Mouse (Mus musculus): ENCODE results near the gene Plcb1. TPM values are rescaled to one million over a fixed set of nuclear protein-coding genes. Genes with fewer than 3 reads are reported as not detected.

Gene Plcb1
- polyA plus RNA-seq, 1 experiment from 2014 or later, result 4.6 TPM

- Histone ChIP-seq H3K27ac (ENCODE audit: low read length) (no peak overlapping the region), H3K4me1 (ENCODE audit: control insufficient read depth, low read depth, low read length) (no peaks in the 10 kb centered on the region; the same call in 1 of the 2 replicates)
These were observed 654.0 kb downstream of the Plcb1 start for GRCm38 (mm10) chr2:135439546-135440517.

DNA sequence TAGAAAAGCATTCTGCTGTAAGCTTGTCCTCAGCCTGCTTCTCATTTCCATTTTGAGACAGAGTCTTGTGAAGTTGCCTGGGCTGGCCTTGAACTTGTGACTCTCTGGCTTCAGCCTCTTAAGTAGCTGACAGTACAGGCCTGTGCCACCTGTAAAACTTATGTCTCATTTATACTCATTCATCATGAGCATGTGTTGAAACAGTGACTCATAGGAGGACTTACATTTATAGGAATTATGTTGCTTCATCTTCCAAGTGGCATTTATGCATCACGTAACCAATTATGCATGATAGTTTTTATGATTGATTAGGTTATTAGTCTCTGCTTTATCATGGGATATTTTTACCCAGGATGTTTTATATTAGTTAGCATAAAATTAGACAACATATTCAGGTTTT, 667.7 kb downstream of the Plcb1 start:
- Histone ChIP-seq H3K36me3 (ENCODE audit: control insufficient read depth, insufficient read depth) (no peaks in the 10 kb centered on the region), H3K4me1 (ENCODE audit: control insufficient read depth, low read depth, low read length) (no peaks in the 10 kb centered on the region), H3K27ac (ENCODE audit: low read length) (no peak overlapping the region), H3K4me2 (ENCODE audit: low read depth, low read length) (no peak overlapping the region), H3K9me3 (replicated peaks; ENCODE audit: control insufficient read depth, low read length) (no peaks in the 10 kb centered on the region), H3K9ac (ENCODE audit: low read depth, low read length) (no peak overlapping the region), H3K4me3 (ENCODE audit: low read depth, low read length) (no peak overlapping the region), H3K27me3 (ENCODE audit: control insufficient read depth, insufficient read depth, low read depth, low read length) (no peaks in the 10 kb centered on the region)
- no peak for ATAC-seq (ENCODE audit: low read depth)
- WGBS (ENCODE audit: insufficient replicate concordance), result 63% methylated on average over 1 of the region's 1 CpGs

More at GRCm38 (mm10) chr2:135439546-135440517, 654.0 kb downstream of the Plcb1 start:
- H3K27me3 ChIP-seq (ENCODE audit: control insufficient read depth, insufficient read depth, low read depth, low read length), result no peaks in the 10 kb centered on the region
- no peak overlapping the region for H3K9ac ChIP-seq (ENCODE audit: low read depth, low read length)
- no peak for ATAC-seq (ENCODE audit: low read depth)
- H3K36me3 ChIP-seq (ENCODE audit: control insufficient read depth, insufficient read depth), result no peaks in the 10 kb centered on the region
- H3K4me3 ChIP-seq (ENCODE audit: low read depth, low read length), result no peak overlapping the region; the same call in 1 of the 2 replicates
- H3K9me3 ChIP-seq (replicated peaks; ENCODE audit: control insufficient read depth, low read length), result no peaks in the 10 kb centered on the region
- WGBS (ENCODE audit: insufficient replicate concordance), result 10% methylated on average over 7 of the region's 7 CpGs
- no peak overlapping the region for H3K4me2 ChIP-seq (ENCODE audit: low read depth, low read length)

DNA sequence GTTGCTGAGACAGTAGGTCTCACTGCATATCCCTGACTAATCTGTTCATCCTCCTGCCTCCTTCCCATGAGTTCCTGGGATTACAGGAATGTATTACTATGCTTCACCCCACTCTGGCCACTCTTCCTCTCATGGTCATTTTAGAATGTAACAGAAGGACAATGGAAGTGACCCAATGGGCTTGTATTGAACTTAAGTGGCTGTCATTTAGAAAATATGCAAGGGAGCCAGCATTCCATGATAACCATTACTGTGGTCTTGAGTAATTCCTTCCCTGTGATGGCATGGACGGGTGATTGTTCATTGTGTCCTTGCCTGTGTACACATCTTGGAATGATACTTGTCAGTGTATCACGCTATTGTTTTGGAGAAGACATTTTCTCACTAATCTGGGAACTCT, 668.1 kb downstream of the Plcb1 start:
- H3K4me1 ChIP-seq (ENCODE audit: control insufficient read depth, low read depth, low read length), result no peaks in the 10 kb centered on the region
- H3K4me3 ChIP-seq (ENCODE audit: low read depth, low read length), result no peak overlapping the region
- H3K9me3 ChIP-seq (replicated peaks; ENCODE audit: control insufficient read depth, low read length), result no peaks in the 10 kb centered on the region
- H3K27me3 ChIP-seq (ENCODE audit: control insufficient read depth, insufficient read depth, low read depth, low read length), result no peaks in the 10 kb centered on the region
- 46% methylated on average over 2 of the region's 2 CpGs for WGBS (ENCODE audit: insufficient replicate concordance)
- no peak overlapping the region for H3K27ac ChIP-seq (ENCODE audit: low read length)
- no peaks in the 10 kb centered on the region for H3K36me3 ChIP-seq (ENCODE audit: control insufficient read depth, insufficient read depth)
- no peak overlapping the region for H3K9ac ChIP-seq (ENCODE audit: low read depth, low read length)
- H3K4me2 ChIP-seq (ENCODE audit: low read depth, low read length), result no peak overlapping the region
- no peak for ATAC-seq (ENCODE audit: low read depth)

- Histone ChIP-seq H3K4me2 (ENCODE audit: low read depth, low read length) (no peak overlapping the region), H3K36me3 (ENCODE audit: control insufficient read depth, insufficient read depth) (no peaks in the 10 kb centered on the region), H3K4me3 (ENCODE audit: low read depth, low read length) (no peak overlapping the region), H3K4me1 (ENCODE audit: control insufficient read depth, low read depth, low read length) (no peaks in the 10 kb centered on the region), H3K27me3 (ENCODE audit: control insufficient read depth, insufficient read depth, low read depth, low read length) (no peaks in the 10 kb centered on the region), H3K27ac (ENCODE audit: low read length) (no peak overlapping the region), H3K9ac (ENCODE audit: low read depth, low read length) (no peak overlapping the region), H3K9me3 (replicated peaks; ENCODE audit: control insufficient read depth, low read length) (no peaks in the 10 kb centered on the region)
- no peak for ATAC-seq (ENCODE audit: low read depth)
- WGBS (ENCODE audit: insufficient replicate concordance), result 46% methylated on average over 1 of the region's 1 CpGs
These were observed 668.6 kb downstream of the Plcb1 start for GRCm38 (mm10) chr2:135454455-135454854.

GRCm38 (mm10) chr2:135467895-135468294, 682.0 kb downstream of the Plcb1 start:
- ATAC-seq (ENCODE audit: low read depth), result no peak
- Histone ChIP-seq H3K4me3 (ENCODE audit: low read depth, low read length) (no peak overlapping the region), H3K27me3 (ENCODE audit: control insufficient read depth, insufficient read depth, low read depth, low read length) (no peaks in the 10 kb centered on the region), H3K4me1 (ENCODE audit: control insufficient read depth, low read depth, low read length) (no peaks in the 10 kb centered on the region), H3K9me3 (replicated peaks; ENCODE audit: control insufficient read depth, low read length) (no peaks in the 10 kb centered on the region), H3K9ac (ENCODE audit: low read depth, low read length) (no peak overlapping the region), H3K4me2 (ENCODE audit: low read depth, low read length) (no peak overlapping the region), H3K27ac (ENCODE audit: low read length) (no peak overlapping the region), H3K36me3 (ENCODE audit: control insufficient read depth, insufficient read depth) (no peaks in the 10 kb centered on the region)
- WGBS (ENCODE audit: insufficient replicate concordance), result 68% methylated on average over 4 of the region's 4 CpGs

GRCm38 (mm10) chr2:135474107-135474506, 688.2 kb downstream of the Plcb1 start:
- Histone ChIP-seq H3K27me3 (ENCODE audit: control insufficient read depth, insufficient read depth, low read depth, low read length) (no peaks in the 10 kb centered on the region), H3K4me2 (ENCODE audit: low read depth, low read length) (no peak overlapping the region), H3K9ac (ENCODE audit: low read depth, low read length) (no peak overlapping the region), H3K36me3 (ENCODE audit: control insufficient read depth, insufficient read depth) (no peaks in the 10 kb centered on the region), H3K4me1 (ENCODE audit: control insufficient read depth, low read depth, low read length) (no peaks in the 10 kb centered on the region), H3K27ac (ENCODE audit: low read length) (no peak overlapping the region), H3K9me3 (replicated peaks; ENCODE audit: control insufficient read depth, low read length) (no peaks in the 10 kb centered on the region), H3K4me3 (ENCODE audit: low read depth, low read length) (no peak overlapping the region)
- no peak for ATAC-seq (ENCODE audit: low read depth)
- WGBS (ENCODE audit: insufficient replicate concordance), result 48% methylated on average over 4 of the region's 4 CpGs

- ATAC-seq (ENCODE audit: low read depth), result no peak
- Histone ChIP-seq H3K27me3 (ENCODE audit: control insufficient read depth, insufficient read depth, low read depth, low read length) (no peaks in the 10 kb centered on the region), H3K4me1 (ENCODE audit: control insufficient read depth, low read depth, low read length) (no peaks in the 10 kb centered on the region), H3K4me3 (ENCODE audit: low read depth, low read length) (no peak overlapping the region), H3K36me3 (ENCODE audit: control insufficient read depth, insufficient read depth) (no peaks in the 10 kb centered on the region), H3K9ac (ENCODE audit: low read depth, low read length) (no peak overlapping the region), H3K27ac (ENCODE audit: low read length) (no peak overlapping the region), H3K4me2 (ENCODE audit: low read depth, low read length) (no peak overlapping the region), H3K9me3 (replicated peaks; ENCODE audit: control insufficient read depth, low read length) (no peaks in the 10 kb centered on the region)
- 21% methylated on average over 2 of the region's 2 CpGs for WGBS (ENCODE audit: insufficient replicate concordance)
These were observed 699.4 kb downstream of the Plcb1 start for GRCm38 (mm10) chr2:135485248-135485647.

DNA sequence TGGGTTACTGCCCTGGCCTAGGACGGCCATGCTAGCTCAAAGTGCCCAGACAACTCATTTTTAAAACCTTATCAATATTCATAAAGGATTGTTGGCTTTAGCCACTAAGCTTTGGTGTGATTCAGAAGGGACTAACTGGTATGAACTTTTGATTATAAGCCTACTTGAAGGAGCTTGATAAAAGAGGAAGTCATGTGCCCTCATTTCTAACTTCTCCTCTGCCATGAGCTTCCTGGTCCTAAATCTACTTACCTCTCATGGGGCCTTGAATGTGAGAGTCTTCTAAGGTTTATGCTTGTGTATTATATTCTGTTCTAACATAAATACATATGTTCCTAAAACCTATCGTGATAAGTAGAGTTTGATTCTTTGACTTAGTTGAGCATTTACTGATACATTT, 702.4 kb downstream of the Plcb1 start:
- no peaks in the 10 kb centered on the region for H3K36me3 ChIP-seq (ENCODE audit: control insufficient read depth, insufficient read depth)
- H3K4me3 ChIP-seq (ENCODE audit: low read depth, low read length), result no peak overlapping the region
- no peak overlapping the region for H3K4me2 ChIP-seq (ENCODE audit: low read depth, low read length)
- ATAC-seq (ENCODE audit: low read depth), result no peak
- no peak overlapping the region for H3K9ac ChIP-seq (ENCODE audit: low read depth, low read length)
- WGBS (ENCODE audit: insufficient replicate concordance), result 62% methylated on average over 2 of the region's 2 CpGs
- no peaks in the 10 kb centered on the region for H3K27me3 ChIP-seq (ENCODE audit: control insufficient read depth, insufficient read depth, low read depth, low read length)
- no peak overlapping the region for H3K27ac ChIP-seq (ENCODE audit: low read length)
- H3K9me3 ChIP-seq (replicated peaks; ENCODE audit: control insufficient read depth, low read length), result no peaks in the 10 kb centered on the region
- H3K4me1 ChIP-seq (ENCODE audit: control insufficient read depth, low read depth, low read length), result no peaks in the 10 kb centered on the region

DNA sequence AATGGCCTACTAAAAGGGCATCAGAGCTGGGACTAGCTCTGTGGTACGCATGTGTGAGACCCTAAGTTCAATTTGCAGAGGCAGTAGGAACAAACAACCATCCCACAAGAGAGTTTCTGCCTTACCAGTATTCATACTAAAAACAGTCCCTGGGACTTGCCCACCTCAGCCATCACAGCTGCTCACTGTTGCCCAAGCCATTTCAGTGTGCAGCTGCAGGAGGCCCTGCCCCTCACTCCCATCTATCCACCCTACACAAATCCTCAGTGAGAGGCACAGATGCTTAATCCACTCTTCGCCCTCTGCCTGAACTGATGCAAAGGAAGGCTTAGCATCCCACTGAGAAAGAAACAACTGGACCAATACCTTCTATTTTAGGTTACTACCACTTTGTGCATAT, 703.3 kb downstream of the Plcb1 start:
- 71% methylated on average over 2 of the region's 2 CpGs for WGBS (ENCODE audit: insufficient replicate concordance)
- Histone ChIP-seq H3K27ac (ENCODE audit: low read length) (no peak overlapping the region), H3K4me1 (ENCODE audit: control insufficient read depth, low read depth, low read length) (no peaks in the 10 kb centered on the region), H3K4me3 (ENCODE audit: low read depth, low read length) (no peak overlapping the region), H3K36me3 (ENCODE audit: control insufficient read depth, insufficient read depth) (no peaks in the 10 kb centered on the region), H3K9ac (ENCODE audit: low read depth, low read length) (no peak overlapping the region), H3K9me3 (replicated peaks; ENCODE audit: control insufficient read depth, low read length) (no peaks in the 10 kb centered on the region), H3K4me2 (ENCODE audit: low read depth, low read length) (no peak overlapping the region), H3K27me3 (ENCODE audit: control insufficient read depth, insufficient read depth, low read depth, low read length) (no peaks in the 10 kb centered on the region)
- ATAC-seq (ENCODE audit: low read depth), result no peak
